Mouse (Mus musculus) lung, embryonic 14.5 days (tissue): ENCODE data around the gene Gm15557. TPM values are rescaled to one million over a fixed set of nuclear protein-coding genes. Genes with fewer than 3 reads are reported as not detected.

Source experiments
- ATAC-seq: fragments of 200-750 bp; cut with Nextera tagmentation; 2 replicates; pipeline ENCODE4 v1.8.0; 2017; ENCODE audit warnings: mild to moderate bottlenecking, moderate TSS enrichment, moderate library complexity; ENCODE audit not compliant: insufficient read depth
- DNase-seq: peaks from one replicate; pipeline ENCODE4 v3.0.0-alpha.2; 2015
- H3K27ac ChIP-seq: fragments of 300-500 bp; sonication (generic); 2 replicates; pipeline ENCODE4 v1.5.1; 2014; ENCODE audit warnings: low read depth, mild to moderate bottlenecking, moderate library complexity
- H3K27me3 ChIP-seq: fragments of 300-500 bp; sonication (generic); 2 replicates; pipeline ENCODE4 v1.6.1; 2014; ENCODE audit warnings: low read length, control low read depth; ENCODE audit not compliant: insufficient read depth
- H3K36me3 ChIP-seq: fragments of 300-500 bp; sonication (generic); 2 replicates; pipeline ENCODE4 v1.6.1; 2014; ENCODE audit warnings: control low read depth; ENCODE audit not compliant: insufficient read depth
- H3K4me1 ChIP-seq: fragments of 300-500 bp; sonication (generic); 2 replicates; pipeline ENCODE4 v1.6.1; 2014; ENCODE audit warnings: antibody characterized with exemption, control low read depth; ENCODE audit not compliant: insufficient read depth
- H3K4me2 ChIP-seq: fragments of 300-500 bp; sonication (generic); 2 replicates; pipeline ENCODE4 v1.6.1; 2014; ENCODE audit warnings: mild to moderate bottlenecking
- H3K4me3 ChIP-seq: fragments of 300-500 bp; sonication (generic); 2 replicates; pipeline ENCODE4 v1.5.1; 2014; ENCODE audit warnings: low read depth, low read length
- H3K9ac ChIP-seq: fragments of 300-500 bp; sonication (generic); 2 replicates; pipeline ENCODE4 v1.6.1; 2014
- H3K9me3 ChIP-seq: fragments of 300-500 bp; sonication (generic); 2 replicates; pipeline ENCODE4 v1.6.1; 2016; ENCODE audit warnings: low read depth, low read length, control low read depth
- CTCF ChIP-seq: IDR thresholded peaks from 2 replicates; pipeline ENCODE4 v1.5.1; 2016; ENCODE audit warnings: antibody characterized with exemption, low read depth
- WGBS: fragments of 180-500 bp; shearing (Covaris S2); extraction: QIAGEN DNeasy Blood & Tissue Kit; methylation state at CpG from one replicate; pipeline ENCODE4 v1.1.7; 2014; 5-methylcytosine and 5-hydroxymethylcytosine counted together
- polyA plus RNA-seq: library from polyadenylated mRNA; unstranded; fragments of >200 nt; fragmentation: Nextera tagmentation; extraction: Ambion mirVana; gene quantifications from 2 replicates; pipeline ENCODE4 v1.2.1, GENCODE M21; 2014

Gm15557 gene
- polyA plus RNA-seq, 1 experiment from 2014 or later: not detected

- H3K9me3 ChIP-seq: no peaks in the 10 kb centered on the region
- H3K9ac ChIP-seq: no peak overlapping the region
- H3K27ac ChIP-seq: no peak overlapping the region
- H3K27me3 ChIP-seq: no peaks in the 10 kb centered on the region
- ATAC-seq (no peak), DNase-seq (no peak)
- no peak for TF ChIP-seq CTCF
- WGBS: 90% methylated on average over 7 of the region's 7 CpGs
- no peaks in the 10 kb centered on the region for H3K4me1 ChIP-seq
- H3K36me3 ChIP-seq: peaks cover 95% of the 10 kb centered on the region
- H3K4me3 ChIP-seq: no peak overlapping the region
- H3K4me2 ChIP-seq: no peak overlapping the region
Measured at GRCm38 (mm10) chr2:155985776-155986175, 45.2 kb downstream of the Gm15557 start.

GRCm38 (mm10) chr2:155987131-155987530 lies 46.6 kb downstream of the Gm15557 start:
- DNase-seq (no peak), ATAC-seq (no peak)
- Histone ChIP-seq H3K4me3 (no peak overlapping the region), H3K9ac (no peak overlapping the region), H3K27me3 (no peaks in the 10 kb centered on the region), H3K4me1 (no peaks in the 10 kb centered on the region), H3K36me3 (peaks cover 95% of the 10 kb centered on the region), H3K9me3 (no peaks in the 10 kb centered on the region), H3K27ac (no peak overlapping the region), H3K4me2 (no peak overlapping the region)
- no peak for TF ChIP-seq CTCF
- 96% methylated on average over 6 of the region's 6 CpGs for WGBS

- H3K4me3 ChIP-seq: peak overlapping the region; percentile 9; the same call in 1 of the 2 replicates
- DNase-seq (no peak), ATAC-seq (no peak)
- no peaks in the 10 kb centered on the region for H3K27me3 ChIP-seq
- WGBS: 40% methylated on average over 4 of the region's 4 CpGs
- no peak for TF ChIP-seq CTCF
- H3K9me3 ChIP-seq: no peaks in the 10 kb centered on the region
- peaks cover 97% of the 10 kb centered on the region for H3K36me3 ChIP-seq
- H3K4me2 ChIP-seq: peak overlapping the region; percentile 18; the same call in 1 of the 2 replicates
- H3K4me1 ChIP-seq: no peaks in the 10 kb centered on the region
- peak overlapping the region; percentile 36; the same call in 1 of the 2 replicates for H3K27ac ChIP-seq
- no peak overlapping the region for H3K9ac ChIP-seq
Measured at GRCm38 (mm10) chr2:155989085-155989484, 48.6 kb downstream of the Gm15557 start.

- Histone ChIP-seq H3K27ac (no peak overlapping the region), H3K36me3 (peaks cover 95% of the 10 kb centered on the region), H3K9me3 (no peaks in the 10 kb centered on the region), H3K4me1 (no peaks in the 10 kb centered on the region), H3K9ac (no peak overlapping the region), H3K4me2 (no peak overlapping the region), H3K4me3 (no peak overlapping the region), H3K27me3 (no peaks in the 10 kb centered on the region)
- no peak for TF ChIP-seq CTCF
- 75% methylated on average over 10 of the region's 10 CpGs for WGBS
- ATAC-seq: no peak
- DNase-seq: no peak
Measured at GRCm38 (mm10) chr2:155991151-155991550, 50.6 kb downstream of the Gm15557 start.

- peaks cover 95% of the 10 kb centered on the region for H3K36me3 ChIP-seq
- no peaks in the 10 kb centered on the region for H3K27me3 ChIP-seq
- H3K27ac ChIP-seq: no peak overlapping the region
- no peak overlapping the region; the same call in 1 of the 2 replicates for H3K4me2 ChIP-seq
- TF ChIP-seq CTCF: no peak
- no peak overlapping the region for H3K9ac ChIP-seq
- DNase-seq: peak; percentile 12
- WGBS: 79% methylated on average over 14 of the region's 14 CpGs
- H3K9me3 ChIP-seq: no peaks in the 10 kb centered on the region
- no peak for ATAC-seq
- H3K4me3 ChIP-seq: no peak overlapping the region
- H3K4me1 ChIP-seq: no peaks in the 10 kb centered on the region
Measured at GRCm38 (mm10) chr2:155991863-155992321, 51.4 kb downstream of the Gm15557 start.

Other genes with a start within 250 kb of the Gm15557 start
- 129 and 132 TPM in 2 replicates for gene Trpc4ap, start 248.3 kb upstream of the Gm15557 start, polyA plus RNA-seq
- 35.6 and 35.7 TPM in 2 replicates for gene Edem2, start 211.3 kb upstream of the Gm15557 start, polyA plus RNA-seq
- not detected in 2 replicates for gene Gm17581, start 204.9 kb upstream of the Gm15557 start, polyA plus RNA-seq
- gene Procr, start 189.6 kb upstream of the Gm15557 start, polyA plus RNA-seq: 10.4 and 10.9 TPM in 2 replicates
- not detected in 2 replicates for gene Mmp24, start 165.4 kb upstream of the Gm15557 start, polyA plus RNA-seq
- 8.9 and 9.2 TPM in 2 replicates for gene BC029722, start 121.3 kb upstream of the Gm15557 start, polyA plus RNA-seq
- 179 and 194 TPM in 2 replicates for gene Eif6, start 113.8 kb upstream of the Gm15557 start, polyA plus RNA-seq
- 0.04 and 0.11 TPM in 2 replicates for gene Fam83c, start 105.9 kb upstream of the Gm15557 start, polyA plus RNA-seq
- gene Uqcc1, start 10.4 kb upstream of the Gm15557 start, polyA plus RNA-seq: 52.0 and 52.9 TPM in 2 replicates
- gene Gdf5, start 4.6 kb downstream of the Gm15557 start, polyA plus RNA-seq: 0.34 and 0.41 TPM in 2 replicates
- gene Cep250, start 15.7 kb downstream of the Gm15557 start, polyA plus RNA-seq: 23.5 and 24.6 TPM in 2 replicates
- 0.51 and 1.9 TPM in 2 replicates for gene 6430550D23Rik, start 67.2 kb downstream of the Gm15557 start, polyA plus RNA-seq
- 219 and 239 TPM in 2 replicates for gene Ergic3, start 67.3 kb downstream of the Gm15557 start, polyA plus RNA-seq
- gene Fer1l4, start 112.2 kb downstream of the Gm15557 start, polyA plus RNA-seq: not detected in 2 replicates
- gene Spag4, start 124.4 kb downstream of the Gm15557 start, polyA plus RNA-seq: 3.2 and 3.9 TPM in 2 replicates
- 66.7 and 70.2 TPM in 2 replicates for gene Cpne1, start 171.2 kb downstream of the Gm15557 start, polyA plus RNA-seq
- gene Rbm12, start 171.2 kb downstream of the Gm15557 start, polyA plus RNA-seq: 36.9 and 41.2 TPM in 2 replicates
- 11.0 and 16.6 TPM in 2 replicates for gene Gm28036, start 186.4 kb downstream of the Gm15557 start, polyA plus RNA-seq
- 396 and 414 TPM in 2 replicates for gene Romo1, start 203.3 kb downstream of the Gm15557 start, polyA plus RNA-seq
- 37.5 and 40.9 TPM in 2 replicates for gene Nfs1, start 203.5 kb downstream of the Gm15557 start, polyA plus RNA-seq
- gene Rbm39, start 239.5 kb downstream of the Gm15557 start, polyA plus RNA-seq: 563 and 569 TPM in 2 replicates